Mouse (Mus musculus): ENCODE data around the gene Epb41.
A peak's percentile ranks its signal among the peaks of the same experiment; 100 is the strongest.

The Epb41 gene

GRCm38 (mm10) chr4:132074933-132075769 is at the start of gene Epb41:
Gene Epb41, minus strand, starts transcription at chr4:132075321.
- DNase-seq, result peak; percentile 97

DNA sequence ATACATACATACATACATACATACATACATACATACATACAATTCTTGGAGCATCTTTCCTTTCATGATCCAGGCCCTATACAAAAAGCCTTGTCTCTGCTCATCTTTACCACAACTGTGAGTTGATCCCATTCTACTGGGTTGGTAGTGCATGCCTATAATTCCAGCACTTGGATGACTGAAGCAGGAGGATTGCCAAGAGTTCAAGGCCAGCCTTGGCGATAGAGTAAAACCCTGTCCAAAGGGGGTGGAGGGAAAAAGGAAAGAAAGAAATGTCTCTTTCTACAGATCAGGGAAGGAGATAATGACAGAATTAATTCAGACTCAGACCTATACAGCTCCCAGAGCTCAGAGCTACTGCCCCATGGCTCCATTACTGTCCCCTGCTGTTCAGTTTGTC is 48.0 kb upstream of the Epb41 start:
- DNase-seq, result no peak

GRCm38 (mm10) chr4:132121674-132122073 is 46.6 kb upstream of the Epb41 start:
- no peak for DNase-seq

DNA sequence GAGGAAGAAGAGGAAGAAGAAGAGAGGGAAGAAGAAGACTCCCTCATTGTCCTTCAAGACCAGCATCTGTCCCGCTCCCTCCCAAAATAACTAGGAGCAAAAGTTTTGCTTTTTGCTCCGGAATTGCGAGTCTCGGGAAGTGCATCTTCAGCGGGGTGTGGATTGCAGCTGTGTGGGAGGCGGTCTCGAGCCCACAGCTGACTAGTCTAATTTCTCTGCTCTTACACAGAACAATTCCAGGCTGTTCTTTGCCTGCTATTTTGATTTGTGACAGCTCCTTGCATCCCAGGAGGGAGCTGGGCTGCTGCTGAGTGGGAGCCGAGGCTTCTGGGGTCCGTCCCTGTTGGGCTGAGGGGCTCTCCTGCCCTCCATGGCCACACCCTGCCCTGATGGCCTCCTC is 44.4 kb upstream of the Epb41 start:
- no peak for DNase-seq

DNA sequence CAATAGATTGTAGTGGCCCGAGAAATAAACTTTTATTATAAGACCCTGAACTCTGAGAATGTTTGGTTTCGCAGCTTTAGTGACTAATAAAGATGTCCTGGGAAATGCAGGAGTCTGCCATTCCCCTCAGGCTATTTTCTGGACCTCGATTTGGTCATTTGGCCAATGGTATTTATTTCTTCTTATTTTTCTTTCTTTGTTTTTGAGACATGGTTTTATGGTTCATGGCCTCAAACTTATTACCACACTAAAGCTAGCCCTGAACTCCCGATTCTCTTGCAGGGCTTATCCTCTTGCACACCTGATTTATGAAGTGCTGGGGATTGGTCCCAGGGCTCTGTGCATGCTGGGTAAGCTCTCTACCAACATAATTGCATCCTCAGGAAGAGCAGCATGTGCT is 41.2 kb upstream of the Epb41 start:
- no peak for DNase-seq

GRCm38 (mm10) chr4:132113411-132114095 is 38.4 kb upstream of the Epb41 start:
- DNase-seq, result peak; percentile 24

- DNase-seq, result no peak
These were observed 36.1 kb upstream of the Epb41 start for GRCm38 (mm10) chr4:132111227-132111626.

DNA sequence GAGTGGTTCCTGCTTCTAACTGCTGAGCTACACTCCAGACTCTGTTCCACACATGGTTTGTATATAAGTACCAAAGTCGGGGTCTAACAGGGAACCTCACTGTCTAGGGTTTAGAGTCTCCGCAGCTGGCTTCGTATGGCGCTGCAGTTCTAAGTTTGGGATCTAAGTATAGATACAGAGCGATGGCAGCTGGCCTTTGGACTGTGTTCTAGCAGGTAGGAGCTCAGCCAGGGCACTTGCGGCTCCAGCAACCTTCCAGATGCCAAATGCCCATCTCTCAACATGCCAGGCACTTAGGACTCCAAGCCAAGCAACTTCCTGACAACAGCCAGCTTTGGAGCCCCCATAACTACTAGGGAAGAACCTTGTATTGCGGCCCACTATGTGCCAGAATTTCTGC is 33.1 kb upstream of the Epb41 start:
- DNase-seq, result no peak

DNA sequence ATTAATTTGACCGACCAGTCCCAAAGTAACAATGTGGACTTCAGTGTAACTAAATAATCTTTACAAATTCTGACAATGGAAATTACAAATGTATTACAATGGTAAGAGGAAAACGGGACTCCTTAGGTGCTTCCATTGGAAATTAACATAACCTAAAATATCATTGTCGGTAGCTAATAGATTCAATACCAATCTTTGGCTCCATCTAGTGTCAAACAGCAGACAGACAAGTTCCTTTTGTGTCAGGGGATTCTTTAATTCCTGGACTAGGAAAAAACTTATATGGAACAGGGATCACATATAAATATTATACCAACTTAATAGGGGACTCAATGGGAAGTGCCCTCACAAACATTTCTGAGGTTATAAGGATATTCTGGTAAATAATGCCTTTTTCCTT is 26.0 kb upstream of the Epb41 start:
- no peak for DNase-seq

GRCm38 (mm10) chr4:132099548-132099947 is 24.4 kb upstream of the Epb41 start:
- no peak for DNase-seq

DNA sequence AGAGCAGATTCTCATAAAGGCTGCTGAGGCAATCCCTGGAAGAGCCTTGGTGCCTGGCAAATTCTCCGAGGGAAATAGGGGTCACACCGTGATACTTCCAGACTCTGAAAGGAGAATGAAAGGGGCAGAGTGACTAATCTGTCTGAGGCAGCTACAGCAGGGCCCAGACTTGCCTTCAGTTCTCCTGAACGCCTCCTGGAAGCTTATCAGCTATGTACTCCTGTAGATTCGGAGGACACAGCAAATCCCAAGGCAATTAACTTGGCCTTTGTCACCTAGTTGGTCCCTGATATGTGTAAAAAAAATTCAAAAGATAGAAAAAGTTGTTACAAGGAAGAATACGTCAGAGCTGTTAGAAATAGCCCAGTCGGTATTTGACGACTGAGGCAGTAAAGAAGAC is 19.9 kb upstream of the Epb41 start:
- DNase-seq, result no peak

DNA sequence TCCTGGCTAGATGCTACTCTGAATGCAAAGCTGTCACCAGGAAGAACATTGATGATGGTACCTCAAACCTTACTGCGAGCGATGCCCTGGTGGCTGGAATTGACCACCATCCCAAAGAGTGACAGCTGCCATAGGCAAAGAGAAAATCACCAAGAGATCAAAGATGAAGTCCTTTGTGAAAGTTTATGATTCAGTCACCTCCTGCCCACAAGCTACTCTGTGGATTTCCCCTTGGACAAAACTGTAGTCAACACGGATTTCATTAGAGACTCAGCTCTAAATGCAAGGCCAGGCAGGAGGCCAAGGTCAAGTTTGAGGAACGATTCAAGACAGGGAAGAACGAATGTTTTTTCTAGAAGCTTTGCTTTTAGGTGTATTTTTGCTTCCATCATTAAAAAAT is 18.8 kb upstream of the Epb41 start:
- DNase-seq, result no peak

DNA sequence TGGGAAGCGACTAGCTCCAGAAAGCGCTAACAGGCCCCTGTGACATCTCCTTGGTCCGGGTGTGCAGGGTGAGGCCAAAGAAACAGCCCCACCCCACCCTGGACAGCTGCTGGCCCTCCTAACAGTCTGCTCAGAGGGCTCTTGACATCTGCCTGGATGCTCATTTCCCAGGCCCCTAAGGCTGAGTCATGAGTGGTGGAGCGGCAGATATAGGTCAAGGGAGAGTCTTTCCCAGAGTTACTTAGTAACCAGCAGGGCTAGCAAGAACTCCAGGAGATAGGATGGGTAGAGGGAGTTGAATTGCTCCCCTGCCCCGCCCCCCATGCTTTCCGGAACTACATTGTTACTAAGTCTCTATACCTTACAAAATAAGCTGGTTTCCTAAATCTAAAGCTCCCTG is 18.0 kb upstream of the Epb41 start:
- DNase-seq, result no peak

DNA sequence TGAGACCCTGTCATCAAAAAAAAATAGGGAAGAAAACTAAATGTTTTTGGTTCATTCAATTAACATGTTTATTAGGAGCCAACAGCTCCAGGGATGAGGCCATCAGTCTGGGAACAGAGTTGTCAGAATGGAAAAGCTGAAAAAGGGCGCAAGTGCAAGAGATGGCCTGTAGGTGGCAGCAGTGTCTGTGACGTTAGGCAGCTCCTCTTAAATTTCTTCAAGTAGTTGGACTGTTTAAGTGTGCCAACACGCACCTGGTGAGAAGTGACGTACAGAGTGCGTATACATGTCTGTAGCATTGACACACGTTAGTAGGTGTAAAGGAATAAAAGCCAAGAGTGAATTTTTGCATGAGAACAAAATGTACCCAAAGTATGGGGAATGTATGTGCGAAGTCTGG is 13.8 kb upstream of the Epb41 start:
- DNase-seq, result peak; percentile 75

DNA sequence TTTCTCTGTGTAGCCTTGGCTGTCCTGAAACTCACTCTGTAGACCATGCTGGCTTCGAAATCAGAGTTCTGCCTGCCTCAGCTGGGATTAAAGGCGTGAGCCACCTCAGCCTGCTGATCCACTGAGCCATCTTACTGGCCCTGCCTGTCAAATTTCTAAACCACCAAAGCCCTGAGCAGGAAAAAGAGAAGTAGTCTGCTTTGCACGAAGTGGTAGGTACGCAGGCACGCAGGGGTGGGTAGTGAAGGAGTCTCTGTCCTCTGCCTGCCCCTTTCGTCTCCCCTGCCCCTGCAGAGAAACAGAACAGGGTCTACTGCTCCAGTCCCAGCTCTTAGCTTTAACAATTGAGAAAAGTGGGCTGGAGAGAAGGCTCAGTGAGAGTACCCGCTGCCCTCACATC is 10.0 kb upstream of the Epb41 start:
- DNase-seq, result no peak

DNA sequence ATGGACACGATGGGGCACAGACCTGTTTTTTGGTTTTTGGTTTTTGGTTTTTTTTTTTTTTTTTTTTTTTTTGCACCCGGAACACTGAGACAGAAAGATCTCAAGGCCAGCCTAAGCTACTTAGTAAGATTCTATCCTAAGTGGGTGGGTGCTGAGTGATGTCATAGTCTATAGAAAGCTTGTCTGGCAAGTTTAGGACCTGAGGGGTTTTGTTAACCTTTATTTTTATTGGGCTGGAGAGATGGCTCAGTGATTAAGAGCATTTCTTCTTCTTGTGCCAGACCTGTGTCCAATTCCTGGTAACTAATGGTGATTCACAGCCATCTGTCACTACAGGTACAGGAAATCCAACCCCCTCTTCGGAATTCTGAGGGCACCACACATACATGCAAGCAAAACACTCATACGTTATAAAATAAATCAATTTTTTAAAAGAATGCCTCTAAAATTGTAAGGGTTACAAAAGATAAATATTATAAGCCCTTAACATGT is 5.4 kb upstream of the Epb41 start:
- no peak for DNase-seq

GRCm38 (mm10) chr4:132079555-132080275 is 4.6 kb upstream of the Epb41 start:
- DNase-seq, result peak; percentile 83

DNA sequence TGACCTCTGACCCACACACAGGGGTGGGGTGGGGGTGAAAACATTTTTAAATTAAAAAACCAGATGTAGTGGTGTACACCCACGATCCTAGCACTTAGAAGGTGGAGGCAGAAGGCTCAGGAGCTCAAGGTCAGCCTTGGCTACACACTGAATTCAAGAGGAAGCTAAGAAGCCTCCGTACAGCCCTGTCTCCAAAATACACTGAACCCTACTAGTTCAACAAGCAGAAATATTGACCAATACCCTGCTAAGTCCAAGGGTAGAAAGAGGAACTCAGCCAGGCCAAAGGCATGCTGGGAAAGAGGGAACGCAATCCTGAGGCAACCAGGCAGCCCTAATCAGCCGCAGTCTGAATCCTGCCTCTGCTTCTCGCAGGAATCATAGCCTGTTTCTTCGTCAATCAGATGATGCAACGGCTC is 3.2 kb upstream of the Epb41 start:
- DNase-seq, result peak; percentile 38

GRCm38 (mm10) chr4:132077445-132077844 is 2.3 kb upstream of the Epb41 start:
- DNase-seq, result no peak

DNA sequence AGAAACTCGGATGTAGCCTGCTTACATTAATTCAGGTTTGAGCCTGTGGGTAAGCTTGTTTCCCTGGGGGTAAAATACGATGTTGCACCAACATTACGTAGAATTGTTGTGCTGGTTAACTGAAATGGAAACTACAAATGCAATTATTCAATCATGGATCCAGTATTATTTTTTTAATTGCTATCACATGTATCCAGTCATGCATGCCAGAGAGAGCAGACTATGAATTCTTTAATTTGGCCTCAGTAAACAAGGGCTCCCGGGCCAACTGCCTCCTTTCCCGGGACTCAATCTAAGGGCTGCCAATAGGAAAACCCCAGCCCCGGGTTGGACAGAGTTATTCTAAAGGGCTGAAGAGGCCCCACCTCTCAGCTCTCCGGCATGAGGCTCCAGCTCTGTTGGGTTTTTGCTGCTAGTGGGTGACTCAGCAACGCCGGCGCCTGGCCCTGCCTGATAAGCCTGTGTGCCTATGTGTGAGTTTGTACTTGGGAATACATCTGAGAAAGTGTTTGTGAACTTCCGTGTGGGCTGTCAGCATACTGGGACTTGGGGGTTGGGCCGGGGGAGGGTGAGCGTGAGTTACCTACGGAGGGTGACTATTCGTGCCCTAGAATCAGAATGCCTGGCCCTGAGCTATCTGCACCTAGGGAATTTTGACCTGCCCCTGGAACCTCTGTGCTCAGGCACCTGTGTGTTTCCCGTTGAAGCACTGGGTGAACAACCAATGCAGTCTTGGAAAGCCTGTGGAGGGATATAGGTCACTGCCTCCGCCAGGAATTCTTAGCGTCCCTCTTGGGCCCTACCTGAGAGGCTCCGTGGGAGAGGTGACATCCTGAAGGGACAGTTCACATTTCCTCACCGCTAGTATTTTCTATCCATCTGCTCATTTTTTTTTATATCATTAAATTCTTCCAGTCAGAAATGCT is 1.6 kb upstream of the Epb41 start:
- DNase-seq, result peak; percentile 66

DNA sequence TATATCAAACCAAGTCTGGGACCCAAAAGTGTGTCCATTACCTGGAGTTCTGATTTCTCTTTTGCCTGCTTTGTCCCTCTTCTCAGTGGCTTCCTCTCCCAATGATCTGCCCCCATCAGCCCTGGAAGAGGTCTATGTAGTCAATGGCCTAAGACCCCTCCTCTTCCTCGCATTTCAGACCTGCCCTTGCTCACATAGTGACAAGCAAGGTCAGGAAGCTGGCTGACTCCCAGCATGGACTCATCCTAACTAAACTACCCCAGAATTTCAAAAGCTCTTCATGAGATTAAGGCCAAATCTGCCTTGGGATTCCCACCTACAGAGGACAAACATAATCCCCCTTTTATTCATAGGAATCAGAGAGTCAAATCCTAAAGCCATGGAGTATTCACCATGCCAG is 675 bp upstream of the Epb41 start:
- DNase-seq, result no peak

Measured in lung, postnatal 10 days (tissue).